Mouse (Mus musculus) E14TG2a.4 (cell line): ENCODE measurements around the gene Stk4.

Experiments
- CTCF ChIP-seq: conservative IDR thresholded peaks from 2 replicates; pipeline ENCODE4 v1.5.1; 2014; ENCODE audit warnings: low read length
- NANOG ChIP-seq: IDR thresholded peaks from 2 replicates; pipeline ENCODE4 v1.6.1; 2014; ENCODE audit warnings: borderline replicate concordance, low read length, mixed read lengths
- POU5F1 ChIP-seq: IDR thresholded peaks from 2 replicates; pipeline ENCODE4 v1.6.1; 2014; ENCODE audit warnings: low read length, borderline replicate concordance

DNA sequence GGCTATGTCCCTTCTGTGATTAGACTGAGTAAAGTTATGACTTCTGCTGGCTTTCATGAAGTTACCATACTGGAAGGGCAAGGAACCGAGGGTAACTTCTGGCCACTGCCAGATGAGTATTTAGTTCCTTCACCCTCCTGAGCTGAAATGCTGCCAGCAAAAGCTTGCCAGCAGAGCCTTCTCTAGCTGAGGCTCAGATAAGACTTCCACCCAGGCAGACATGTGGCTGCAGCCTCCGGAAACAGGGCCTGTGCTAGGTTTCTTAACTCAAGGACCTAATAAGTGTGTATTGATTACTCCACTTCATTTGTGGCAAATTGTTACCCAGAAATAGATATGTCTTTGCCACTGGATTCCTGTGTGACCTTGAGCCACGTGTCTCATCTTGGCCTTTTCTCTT lies 103.3 kb downstream of the Stk4 start:
- TF ChIP-seq CTCF (no peak), NANOG (no peak), POU5F1 (no peak)
